Mouse (Mus musculus) hindbrain, embryonic 15.5 days (tissue): ENCODE results near the gene D430019H16Rik. TPM values are rescaled to one million over a fixed set of nuclear protein-coding genes. Genes with fewer than 3 reads are reported as not detected.

ENCODE experiments used
- polyA plus RNA-seq: library from polyadenylated mRNA; unstranded; fragments of >200 nt; fragmentation: Nextera tagmentation; extraction: Ambion mirVana; gene quantifications from 2 replicates; pipeline ENCODE4 v1.2.1, GENCODE M21; 2015

Gene D430019H16Rik
- polyA plus RNA-seq, 1 experiment from 2014 or later = 12.7 TPM

Other genes with a start within 250 kb of the D430019H16Rik start
- not detected in 2 replicates for gene Tcl1, start 231.1 kb upstream of the D430019H16Rik start, polyA plus RNA-seq
- gene Tunar, start 120.0 kb upstream of the D430019H16Rik start, polyA plus RNA-seq = 20.4 and 24.5 TPM in 2 replicates
- gene Bdkrb2, start 109.4 kb downstream of the D430019H16Rik start, polyA plus RNA-seq = 2.1 TPM in 2 replicates
- gene Bdkrb1, start 149.2 kb downstream of the D430019H16Rik start, polyA plus RNA-seq = 0.39 and 0.42 TPM in 2 replicates
- gene Gskip, start 231.0 kb downstream of the D430019H16Rik start, polyA plus RNA-seq = 28.5 and 32.1 TPM in 2 replicates
- gene Atg2b, start 231.4 kb downstream of the D430019H16Rik start, polyA plus RNA-seq = 13.0 and 13.6 TPM in 2 replicates